Mouse (Mus musculus): ENCODE results near the gene Pde6d. TPM values are rescaled to one million over a fixed set of nuclear protein-coding genes. Genes with fewer than 3 reads are reported as not detected.

The Pde6d gene
- 20.2 and 24.9 TPM in 2 replicates for polyA plus RNA-seq (2012; rRNA removed)

DNA sequence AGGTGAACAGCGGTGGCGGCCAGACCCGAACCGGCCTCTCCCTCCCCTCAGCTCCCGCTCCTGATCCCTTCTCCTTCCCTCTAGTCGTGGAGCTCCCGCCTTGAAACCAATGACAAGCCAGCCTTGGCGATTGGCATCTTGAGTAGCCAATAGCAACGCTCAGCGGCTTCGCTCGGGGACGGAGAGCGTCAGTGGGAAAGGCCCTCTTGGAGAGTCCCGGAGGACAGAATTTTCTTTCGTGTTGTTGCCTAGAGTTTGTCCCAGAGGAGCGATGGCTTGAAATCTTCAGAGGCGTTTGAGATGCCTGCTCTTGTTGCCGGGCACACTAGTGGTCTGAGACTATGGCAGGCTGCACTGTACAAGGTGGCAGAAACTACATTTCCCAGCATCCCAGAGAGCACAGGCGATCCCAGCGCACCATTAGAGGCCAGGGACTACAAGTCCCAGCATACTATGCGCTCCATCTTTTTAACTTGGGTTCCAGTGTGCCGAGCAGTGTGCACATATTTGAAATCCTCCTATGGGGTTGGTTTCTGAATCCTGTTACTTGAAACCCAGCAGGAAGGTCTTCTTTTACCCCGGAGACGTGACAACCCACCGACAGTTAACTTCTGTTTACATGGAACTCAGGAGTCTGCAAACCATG, at the start of gene Pde6d, which contains the start of gene Cops7b:
Pde6d (minus strand) TSS at position 179 of the 646 bp plus-strand sequence.
Cops7b (plus strand) TSS at position 454 of the 646 bp plus-strand sequence.
- H3K4me3 ChIP-seq (ENCODE audit: insufficient read depth, low read depth, low read length): peak within 1 kb of the TSS; percentile 77
- under 1% methylated on average over 26 of the region's 26 CpGs for WGBS
- H3K27ac ChIP-seq (ENCODE audit: insufficient read depth, low read depth, low read length): peak within 1 kb of the TSS; percentile 54; the same call in 1 of the 2 replicates
- peak; percentile 98 for DNase-seq
- TF ChIP-seq POLR2A (IDR thresholded peaks at IDR 0.05; ENCODE audit: low read depth, low read length) (no peak), CTCF (conservative IDR thresholded peaks at IDR 0.05; ENCODE audit: insufficient read depth, insufficient read length, low read depth, low read length) (no peak)
- H3K27me3 ChIP-seq (replicated peaks; ENCODE audit: control insufficient read depth, insufficient read depth, low read length): no peaks in the 10 kb centered on the region
- H3K4me1 ChIP-seq (ENCODE audit: control insufficient read depth, insufficient read depth, low read length): peaks cover 3% of the 10 kb centered on the region; the same call in 1 of the 2 replicates
- no peaks in the 10 kb centered on the region for H3K36me3 ChIP-seq (ENCODE audit: control insufficient read depth, insufficient read depth, low read length)

DNA sequence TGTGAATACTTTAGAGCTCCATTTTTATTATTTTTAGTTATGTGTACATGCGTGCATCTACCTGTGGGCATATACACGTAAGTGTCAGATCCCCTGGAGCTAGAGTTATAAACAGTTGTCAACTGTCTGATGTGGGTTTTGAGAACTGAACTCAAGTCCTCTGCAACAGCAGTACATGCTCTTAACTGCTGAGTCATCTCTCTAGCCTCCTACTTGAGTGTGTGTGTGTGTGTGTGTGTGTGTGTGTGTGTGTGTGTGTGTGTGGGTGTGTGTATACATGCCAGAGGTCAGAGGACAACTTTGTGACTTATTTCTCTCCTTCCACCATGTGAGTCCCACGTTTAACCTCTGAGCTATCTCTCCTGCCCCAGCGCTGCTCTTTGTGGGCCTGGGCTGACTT, 48.1 kb upstream of the Pde6d start:
- no peak for DNase-seq
- TF ChIP-seq CTCF (conservative IDR thresholded peaks at IDR 0.05; ENCODE audit: insufficient read depth, insufficient read length, low read depth, low read length) (no peak), POLR2A (IDR thresholded peaks at IDR 0.05; ENCODE audit: low read depth, low read length) (no peak)
- Histone ChIP-seq H3K27ac (ENCODE audit: insufficient read depth, low read depth, low read length) (no peak overlapping the region), H3K4me3 (ENCODE audit: insufficient read depth, low read depth, low read length) (no peak overlapping the region), H3K27me3 (replicated peaks; ENCODE audit: control insufficient read depth, insufficient read depth, low read length) (no peaks in the 10 kb centered on the region), H3K4me1 (ENCODE audit: control insufficient read depth, insufficient read depth, low read length) (no peaks in the 10 kb centered on the region), H3K36me3 (ENCODE audit: control insufficient read depth, insufficient read depth, low read length) (no peaks in the 10 kb centered on the region)
- 73% methylated on average over 4 of the region's 4 CpGs for whole genome bisulfite sequencing

DNA sequence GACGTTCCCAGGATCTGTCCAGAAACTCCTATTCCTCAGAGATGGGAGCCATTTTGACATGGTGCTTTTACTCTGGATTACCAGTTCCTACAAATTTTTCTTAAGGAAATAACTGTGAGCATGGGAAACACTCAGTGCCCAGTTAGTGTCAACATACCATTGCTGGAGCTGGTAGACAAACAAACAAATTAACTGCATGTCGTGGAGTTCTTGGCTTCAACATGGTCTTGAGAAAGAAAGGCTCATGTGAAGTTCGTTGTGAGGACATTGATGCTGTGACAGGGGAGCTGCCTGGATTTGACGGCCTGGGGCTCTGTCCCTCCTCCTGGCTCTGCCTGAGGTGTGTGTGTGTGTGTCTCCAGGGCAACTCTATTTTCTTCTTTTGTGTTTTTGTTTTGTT, 47.5 kb upstream of the Pde6d start:
- Histone ChIP-seq H3K4me1 (ENCODE audit: control insufficient read depth, insufficient read depth, low read length) (no peaks in the 10 kb centered on the region), H3K27me3 (replicated peaks; ENCODE audit: control insufficient read depth, insufficient read depth, low read length) (no peaks in the 10 kb centered on the region), H3K36me3 (ENCODE audit: control insufficient read depth, insufficient read depth, low read length) (no peaks in the 10 kb centered on the region), H3K4me3 (ENCODE audit: insufficient read depth, low read depth, low read length) (no peak overlapping the region), H3K27ac (ENCODE audit: insufficient read depth, low read depth, low read length) (no peak overlapping the region)
- DNase-seq: no peak
- TF ChIP-seq CTCF (conservative IDR thresholded peaks at IDR 0.05; ENCODE audit: insufficient read depth, insufficient read length, low read depth, low read length): no peak
- no peak for TF ChIP-seq POLR2A (IDR thresholded peaks at IDR 0.05; ENCODE audit: low read depth, low read length)
- WGBS: 64% methylated on average over 4 of the region's 4 CpGs

DNA sequence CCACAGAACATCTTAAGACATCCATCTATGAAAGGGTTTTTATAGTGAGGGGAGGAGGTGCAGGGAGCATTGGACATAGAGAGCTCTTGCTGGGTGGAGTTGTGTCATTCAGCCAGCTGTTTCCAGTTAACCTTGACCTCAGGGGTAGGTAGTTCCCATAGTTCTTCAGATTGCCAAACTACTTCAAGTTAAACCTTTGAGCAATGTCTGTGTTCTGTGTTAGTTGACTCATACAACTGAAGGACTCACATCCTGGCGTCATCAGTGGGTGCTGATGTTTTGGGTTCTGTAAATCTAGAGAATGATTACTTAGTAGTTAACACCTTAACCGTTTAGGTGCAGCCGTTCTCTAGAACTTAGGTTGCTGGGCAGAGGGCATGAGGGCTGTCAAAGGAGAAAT, 45.8 kb upstream of the Pde6d start:
- Histone ChIP-seq H3K4me1 (ENCODE audit: control insufficient read depth, insufficient read depth, low read length) (no peaks in the 10 kb centered on the region), H3K4me3 (ENCODE audit: insufficient read depth, low read depth, low read length) (no peak overlapping the region), H3K36me3 (ENCODE audit: control insufficient read depth, insufficient read depth, low read length) (no peaks in the 10 kb centered on the region), H3K27ac (ENCODE audit: insufficient read depth, low read depth, low read length) (peak overlapping the region; percentile 55; the same call in 1 of the 2 replicates), H3K27me3 (replicated peaks; ENCODE audit: control insufficient read depth, insufficient read depth, low read length) (no peaks in the 10 kb centered on the region)
- 50% methylated on average over 3 of the region's 3 CpGs for WGBS
- DNase-seq: peak; percentile 65
- no peak for TF ChIP-seq POLR2A (IDR thresholded peaks at IDR 0.05; ENCODE audit: low read depth, low read length)
- TF ChIP-seq CTCF (conservative IDR thresholded peaks at IDR 0.05; ENCODE audit: insufficient read depth, insufficient read length, low read depth, low read length): no peak

DNA sequence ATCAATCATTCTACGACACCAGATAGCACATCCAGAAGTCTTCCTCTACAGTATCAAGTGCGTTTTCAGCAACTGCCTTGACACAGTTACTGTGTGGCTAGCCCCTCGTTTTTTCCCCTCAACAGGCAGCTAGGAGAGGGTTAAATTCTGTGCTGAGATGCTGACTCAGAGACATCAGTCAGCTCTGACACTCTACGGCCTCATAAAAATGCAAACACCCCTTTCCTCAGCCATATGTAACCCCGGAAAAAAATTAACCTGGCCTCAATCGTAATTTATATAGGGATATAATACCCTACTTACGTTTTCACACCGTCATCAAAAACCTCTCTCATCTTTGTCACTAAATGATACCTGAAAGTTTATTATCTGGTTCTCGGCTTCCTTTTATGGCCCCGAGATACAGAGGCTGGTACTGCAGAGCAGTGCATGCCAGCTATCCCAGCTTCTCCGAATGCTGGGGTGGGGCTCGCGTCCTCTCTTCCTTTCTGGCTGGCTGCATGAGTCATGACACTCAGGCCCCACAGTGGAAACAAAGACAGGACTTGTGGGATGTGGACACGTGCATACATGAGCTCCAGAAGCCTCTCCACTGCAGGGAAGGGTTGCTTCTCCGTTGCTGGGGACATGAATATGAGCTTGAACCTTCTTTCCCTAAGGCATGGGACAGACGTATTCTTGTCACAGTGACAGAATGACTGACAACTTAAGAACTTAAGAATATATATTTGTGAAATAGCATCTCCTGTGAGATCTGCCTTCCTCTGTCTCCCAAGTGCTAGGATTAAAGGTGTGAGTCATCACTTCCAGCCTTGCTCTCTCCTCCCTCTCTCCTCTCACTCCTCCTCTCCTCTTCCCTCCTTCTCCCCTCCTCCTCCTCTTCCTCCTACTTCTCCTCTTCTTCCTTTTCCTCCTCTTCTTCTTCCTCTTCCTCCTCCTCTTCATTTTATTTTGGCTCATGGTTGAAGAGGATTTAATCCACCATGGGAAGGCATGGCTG, 40.9 kb upstream of the Pde6d start:
- WGBS: 31% methylated on average over 16 of the region's 16 CpGs
- no peak overlapping the region for H3K27ac ChIP-seq (ENCODE audit: insufficient read depth, low read depth, low read length)
- no peak for DNase-seq
- no peaks in the 10 kb centered on the region for H3K27me3 ChIP-seq (replicated peaks; ENCODE audit: control insufficient read depth, insufficient read depth, low read length)
- H3K4me3 ChIP-seq (ENCODE audit: insufficient read depth, low read depth, low read length): no peak overlapping the region
- no peaks in the 10 kb centered on the region for H3K36me3 ChIP-seq (ENCODE audit: control insufficient read depth, insufficient read depth, low read length)
- no peaks in the 10 kb centered on the region for H3K4me1 ChIP-seq (ENCODE audit: control insufficient read depth, insufficient read depth, low read length)
- TF ChIP-seq CTCF (conservative IDR thresholded peaks at IDR 0.05; ENCODE audit: insufficient read depth, insufficient read length, low read depth, low read length) (no peak), POLR2A (IDR thresholded peaks at IDR 0.05; ENCODE audit: low read depth, low read length) (no peak)

DNA sequence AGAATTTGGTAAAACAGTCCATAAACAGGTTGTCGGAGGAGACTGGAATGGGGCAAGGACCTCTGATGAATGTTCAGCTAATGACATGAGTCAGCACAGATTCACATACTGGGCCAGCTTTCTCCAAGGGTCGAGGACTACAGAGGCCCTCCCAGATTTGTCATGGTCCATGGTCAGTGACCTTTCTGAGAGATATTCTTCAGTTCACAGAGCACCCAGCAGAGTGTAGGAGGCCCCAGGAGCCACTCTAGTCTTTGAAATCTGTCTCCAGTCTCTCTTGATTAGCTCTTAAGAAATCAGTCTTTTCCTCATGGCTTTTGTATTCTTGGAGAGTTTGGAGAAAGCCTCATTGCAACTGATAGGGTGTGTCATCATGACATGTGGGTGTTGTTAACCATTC, 39.9 kb upstream of the Pde6d start:
- H3K36me3 ChIP-seq (ENCODE audit: control insufficient read depth, insufficient read depth, low read length): no peaks in the 10 kb centered on the region
- H3K27ac ChIP-seq (ENCODE audit: insufficient read depth, low read depth, low read length): no peak overlapping the region
- no peaks in the 10 kb centered on the region for H3K27me3 ChIP-seq (replicated peaks; ENCODE audit: control insufficient read depth, insufficient read depth, low read length)
- 49% methylated on average over 2 of the region's 2 CpGs for WGBS
- DNase-seq: peak; percentile 49
- no peaks in the 10 kb centered on the region for H3K4me1 ChIP-seq (ENCODE audit: control insufficient read depth, insufficient read depth, low read length)
- no peak for TF ChIP-seq CTCF (conservative IDR thresholded peaks at IDR 0.05; ENCODE audit: insufficient read depth, insufficient read length, low read depth, low read length)
- TF ChIP-seq POLR2A (IDR thresholded peaks at IDR 0.05; ENCODE audit: low read depth, low read length): no peak
- H3K4me3 ChIP-seq (ENCODE audit: insufficient read depth, low read depth, low read length): no peak overlapping the region

All from kidney, adult 2 months (tissue).